Mouse (Mus musculus) heart, embryonic 13.5 days (tissue): ENCODE measurements around the gene Sec22c. TPM values are rescaled to one million over a fixed set of nuclear protein-coding genes. Genes with fewer than 3 reads are reported as not detected.

Experiments used
- ATAC-seq: fragments of 200-750 bp; cut with Nextera tagmentation; 2 replicates; pipeline ENCODE4 v1.8.0; 2017; ENCODE audit warnings: moderate TSS enrichment; ENCODE audit not compliant: insufficient number of reproducible peaks, low FRiP score, low TSS enrichment; ENCODE audit errors: extremely low read depth
- H3K27ac ChIP-seq: fragments of 300-500 bp; sonication (generic); replicated peaks from 2 replicates; pipeline ENCODE4 v1.5.1; 2015; ENCODE audit warnings: moderate library complexity, mild to moderate bottlenecking, inconsistent platforms
- H3K27me3 ChIP-seq: fragments of 300-500 bp; sonication (generic); replicated peaks from 2 replicates; pipeline ENCODE4 v1.6.1; 2015; ENCODE audit warnings: mild to moderate bottlenecking, inconsistent platforms
- H3K36me3 ChIP-seq: fragments of 300-500 bp; sonication (generic); 2 replicates; pipeline ENCODE4 v1.6.1; 2015; ENCODE audit warnings: mild to moderate bottlenecking, inconsistent platforms
- H3K4me1 ChIP-seq: fragments of 300-500 bp; sonication (generic); 2 replicates; pipeline ENCODE4 v1.6.1; 2015; ENCODE audit warnings: inconsistent platforms
- H3K4me2 ChIP-seq: fragments of 300-500 bp; sonication (generic); 2 replicates; pipeline ENCODE4 v1.6.1; 2015; ENCODE audit warnings: inconsistent platforms, mild to moderate bottlenecking, moderate library complexity
- H3K4me3 ChIP-seq: fragments of 300-500 bp; sonication (generic); 2 replicates; pipeline ENCODE4 v1.5.1; 2015; ENCODE audit warnings: moderate library complexity, mild to moderate bottlenecking, inconsistent platforms
- H3K9ac ChIP-seq: fragments of 300-500 bp; sonication (generic); 2 replicates; pipeline ENCODE4 v1.6.1; 2015; ENCODE audit warnings: inconsistent platforms, mild to moderate bottlenecking, moderate library complexity
- H3K9me3 ChIP-seq: fragments of 300-500 bp; sonication (generic); 2 replicates; pipeline ENCODE4 v1.6.1; 2016; ENCODE audit warnings: inconsistent platforms
- WGBS: fragments of 180-500 bp; shearing (Covaris S2); methylation state at CpG from one replicate; pipeline ENCODE4 v1.1.7; 2015; ENCODE audit warnings: mixed read lengths; 5-methylcytosine and 5-hydroxymethylcytosine counted together
- polyA plus RNA-seq: library from polyadenylated mRNA; unstranded; fragments of >200 nt; fragmentation: Nextera tagmentation; extraction: Ambion mirVana; gene quantifications from 2 replicates; pipeline ENCODE4 v1.2.1, GENCODE M21; 2015

Sec22c gene
- polyA plus RNA-seq, 1 experiment from 2014 or later: 6.3 TPM

GRCm38 (mm10) chr9:121690200-121690651, 15.1 kb downstream of the Sec22c start:
- Histone ChIP-seq H3K9me3 (no peaks in the 10 kb centered on the region), H3K4me1 (no peaks in the 10 kb centered on the region)

GRCm38 (mm10) chr9:121684702-121685101, 20.6 kb downstream of the Sec22c start:
- Histone ChIP-seq H3K27ac (no peak overlapping the region), H3K9ac (no peak overlapping the region), H3K27me3 (no peaks in the 10 kb centered on the region), H3K36me3 (peaks cover 48% of the 10 kb centered on the region), H3K4me3 (no peak overlapping the region), H3K4me2 (no peak overlapping the region), H3K9me3 (no peaks in the 10 kb centered on the region), H3K4me1 (no peaks in the 10 kb centered on the region)
- WGBS: 66% methylated on average over 7 of the region's 7 CpGs
- ATAC-seq: no peak

More at GRCm38 (mm10) chr9:121690200-121690651, 15.1 kb downstream of the Sec22c start:
- no peak for ATAC-seq
- H3K36me3 ChIP-seq: peaks cover 55% of the 10 kb centered on the region
- 73% methylated on average over 15 of the region's 15 CpGs for WGBS
- H3K4me3 ChIP-seq: no peak overlapping the region
- H3K4me2 ChIP-seq: no peak overlapping the region
- no peaks in the 10 kb centered on the region for H3K27me3 ChIP-seq
- H3K9ac ChIP-seq: no peak overlapping the region
- H3K27ac ChIP-seq: no peak overlapping the region

- 69% methylated on average over 18 of the region's 18 CpGs for WGBS
- no peak overlapping the region for H3K9ac ChIP-seq
- peaks cover 27% of the 10 kb centered on the region for H3K36me3 ChIP-seq
- no peak for ATAC-seq
- no peak overlapping the region for H3K4me2 ChIP-seq
- H3K9me3 ChIP-seq: no peaks in the 10 kb centered on the region
- H3K4me3 ChIP-seq: no peak overlapping the region
- H3K27ac ChIP-seq: no peak overlapping the region
- H3K27me3 ChIP-seq: 0 out of 2 replicates have a peak, but pooled peaks cover 4% of the 10 kb centered on the region
- peaks cover 7% of the 10 kb centered on the region for H3K4me1 ChIP-seq
Observed at GRCm38 (mm10) chr9:121682037-121682680, 23.1 kb downstream of the Sec22c start.

GRCm38 (mm10) chr9:121681191-121681590, 24.1 kb downstream of the Sec22c start:
- WGBS: 74% methylated on average over 8 of the region's 8 CpGs
- H3K36me3 ChIP-seq: peaks cover 21% of the 10 kb centered on the region
- no peak overlapping the region for H3K4me2 ChIP-seq

GRCm38 (mm10) chr9:121679549-121679948, 25.7 kb downstream of the Sec22c start:
- H3K4me1 ChIP-seq: peaks cover 11% of the 10 kb centered on the region
- H3K9me3 ChIP-seq: no peaks in the 10 kb centered on the region
- no peak overlapping the region for H3K4me2 ChIP-seq
- peaks cover 8% of the 10 kb centered on the region for H3K36me3 ChIP-seq
- 0 out of 2 replicates have a peak, but pooled peaks cover 4% of the 10 kb centered on the region for H3K27me3 ChIP-seq
- 11% methylated on average over 6 of the region's 6 CpGs for WGBS
- H3K9ac ChIP-seq: peak overlapping the region; percentile 47; the same call in 1 of the 2 replicates
- H3K27ac ChIP-seq: no peak overlapping the region
- no peak for ATAC-seq
- H3K4me3 ChIP-seq: no peak overlapping the region

More at GRCm38 (mm10) chr9:121681191-121681590, 24.1 kb downstream of the Sec22c start:
- no peak overlapping the region for H3K27ac ChIP-seq
- no peak for ATAC-seq
- H3K9me3 ChIP-seq: no peaks in the 10 kb centered on the region
- H3K4me1 ChIP-seq: peaks cover 11% of the 10 kb centered on the region
- no peak overlapping the region for H3K4me3 ChIP-seq
- H3K27me3 ChIP-seq: 0 out of 2 replicates have a peak, but pooled peaks cover 4% of the 10 kb centered on the region
- H3K9ac ChIP-seq: 0 out of 2 replicates have a peak overlapping the region, but pooled peaks have one; percentile 28

GRCm38 (mm10) chr9:121677476-121677875, 27.8 kb downstream of the Sec22c start:
- Histone ChIP-seq H3K9ac (no peak overlapping the region), H3K9me3 (no peaks in the 10 kb centered on the region), H3K27ac (no peak overlapping the region), H3K27me3 (0 out of 2 replicates have a peak, but pooled peaks cover 4% of the 10 kb centered on the region), H3K4me3 (no peak overlapping the region), H3K4me2 (no peak overlapping the region), H3K36me3 (no peaks in the 10 kb centered on the region), H3K4me1 (peaks cover 18% of the 10 kb centered on the region)
- ATAC-seq: no peak
- 62% methylated on average over 8 of the region's 8 CpGs for WGBS

GRCm38 (mm10) chr9:121677069-121677468, 28.2 kb downstream of the Sec22c start:
- ATAC-seq: no peak
- 44% methylated on average over 4 of the region's 4 CpGs for WGBS

GRCm38 (mm10) chr9:121675556-121675955, 29.7 kb downstream of the Sec22c start:
- no peak overlapping the region for H3K4me3 ChIP-seq
- no peak for ATAC-seq
- H3K36me3 ChIP-seq: no peaks in the 10 kb centered on the region
- no peak overlapping the region for H3K4me2 ChIP-seq
- no peak overlapping the region for H3K9ac ChIP-seq
- no peak overlapping the region for H3K27ac ChIP-seq
- H3K4me1 ChIP-seq: peaks cover 34% of the 10 kb centered on the region
- WGBS: 83% methylated on average over 2 of the region's 2 CpGs
- peaks cover 11% of the 10 kb centered on the region for H3K27me3 ChIP-seq
- H3K9me3 ChIP-seq: no peaks in the 10 kb centered on the region

More at GRCm38 (mm10) chr9:121677069-121677468, 28.2 kb downstream of the Sec22c start:
- Histone ChIP-seq H3K9me3 (no peaks in the 10 kb centered on the region), H3K27ac (no peak overlapping the region), H3K4me3 (no peak overlapping the region), H3K27me3 (0 out of 2 replicates have a peak, but pooled peaks cover 4% of the 10 kb centered on the region), H3K4me1 (peaks cover 22% of the 10 kb centered on the region), H3K9ac (no peak overlapping the region), H3K36me3 (no peaks in the 10 kb centered on the region), H3K4me2 (no peak overlapping the region)

- Histone ChIP-seq H3K4me2 (no peak overlapping the region), H3K9me3 (no peaks in the 10 kb centered on the region), H3K9ac (no peak overlapping the region), H3K27me3 (peaks cover 17% of the 10 kb centered on the region), H3K36me3 (no peaks in the 10 kb centered on the region), H3K27ac (no peak overlapping the region), H3K4me3 (no peak overlapping the region), H3K4me1 (peaks cover 39% of the 10 kb centered on the region)
- 74% methylated on average over 9 of the region's 9 CpGs for WGBS
- no peak for ATAC-seq
Observed at GRCm38 (mm10) chr9:121675011-121675410, 30.3 kb downstream of the Sec22c start.

- WGBS: 91% methylated on average over 5 of the region's 5 CpGs
- no peak overlapping the region for H3K9ac ChIP-seq
- H3K4me2 ChIP-seq: no peak overlapping the region
Observed at GRCm38 (mm10) chr9:121673716-121674115, 31.6 kb downstream of the Sec22c start.

GRCm38 (mm10) chr9:121672311-121672710, 33.0 kb downstream of the Sec22c start:
- Histone ChIP-seq H3K9me3 (no peaks in the 10 kb centered on the region), H3K4me3 (no peak overlapping the region), H3K4me2 (no peak overlapping the region; the same call in 1 of the 2 replicates), H3K27me3 (peaks cover 38% of the 10 kb centered on the region), H3K36me3 (no peaks in the 10 kb centered on the region), H3K27ac (peak overlapping the region; percentile 36), H3K9ac (0 out of 2 replicates have a peak overlapping the region, but pooled peaks have one; percentile 7), H3K4me1 (peaks cover 44% of the 10 kb centered on the region)
- no peak for ATAC-seq
- 31% methylated on average over 5 of the region's 5 CpGs for WGBS

More at GRCm38 (mm10) chr9:121673716-121674115, 31.6 kb downstream of the Sec22c start:
- no peaks in the 10 kb centered on the region for H3K36me3 ChIP-seq
- no peaks in the 10 kb centered on the region for H3K9me3 ChIP-seq
- ATAC-seq: no peak
- peaks cover 50% of the 10 kb centered on the region for H3K4me1 ChIP-seq
- H3K4me3 ChIP-seq: no peak overlapping the region
- H3K27ac ChIP-seq: no peak overlapping the region
- H3K27me3 ChIP-seq: peaks cover 24% of the 10 kb centered on the region
